Mouse (Mus musculus) cerebellum, postnatal 10 days (tissue): ENCODE measurements around the gene Dmbt1.
A peak's percentile ranks its signal among the peaks of the same experiment; 100 is the strongest.
"Not testable (repeated sequence)": the region's sequence is repeated elsewhere in the genome, so short reads cannot be mapped to it uniquely, and the experiment has no call there.

ENCODE experiments used
- DNase-seq, 2 experiments: peaks; one replicate each; pipeline ENCODE4 v3.0.0; 2021; ENCODE audit warnings: mixed read lengths in 2 of 2

Dmbt1 gene

DNA sequence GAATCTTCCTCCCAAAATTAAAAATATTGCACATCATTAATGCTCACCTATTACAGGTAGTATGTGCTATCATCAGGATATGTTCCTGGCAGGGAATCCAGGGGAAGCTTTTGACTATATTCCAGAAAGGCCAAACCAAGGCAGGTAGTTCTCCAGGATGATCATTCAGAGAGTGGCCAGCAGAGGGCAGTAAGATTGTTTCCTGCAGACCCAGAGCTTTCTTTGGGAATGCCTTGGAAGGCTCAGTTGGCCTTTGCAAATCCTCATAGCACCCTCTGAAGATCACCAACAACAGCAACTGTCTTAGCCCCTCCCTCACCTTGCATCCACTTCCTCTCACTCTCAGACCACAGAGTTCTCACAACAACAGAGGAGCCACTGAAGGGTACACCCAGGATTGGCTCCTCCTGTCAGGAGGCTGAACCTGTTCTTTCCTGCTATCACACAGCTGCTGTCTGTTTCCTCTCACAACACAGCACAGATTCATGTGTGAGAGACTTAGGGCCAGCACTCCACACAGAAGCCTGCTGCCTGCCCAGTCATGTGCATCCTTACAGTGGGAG, 23.0 kb downstream of the Dmbt1 start:
- DNase-seq, result peak; percentile 46

DNA sequence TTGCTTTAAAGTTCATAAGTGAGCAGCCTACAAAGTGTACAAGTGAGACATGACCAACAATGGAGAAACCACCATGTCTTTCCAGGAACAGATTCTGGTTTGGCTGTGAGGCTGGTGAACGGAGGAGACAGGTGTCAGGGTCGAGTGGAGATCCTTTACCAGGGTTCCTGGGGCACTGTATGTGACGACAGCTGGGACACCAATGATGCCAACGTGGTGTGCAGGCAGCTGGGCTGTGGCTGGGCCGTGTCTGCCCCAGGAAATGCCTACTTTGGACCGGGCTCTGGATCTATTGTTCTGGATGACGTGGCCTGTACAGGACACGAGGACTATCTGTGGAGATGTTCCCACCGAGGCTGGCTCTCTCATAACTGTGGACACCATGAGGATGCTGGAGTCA, 26.1 kb downstream of the Dmbt1 start:
- not testable (repeated sequence) for DNase-seq

DNA sequence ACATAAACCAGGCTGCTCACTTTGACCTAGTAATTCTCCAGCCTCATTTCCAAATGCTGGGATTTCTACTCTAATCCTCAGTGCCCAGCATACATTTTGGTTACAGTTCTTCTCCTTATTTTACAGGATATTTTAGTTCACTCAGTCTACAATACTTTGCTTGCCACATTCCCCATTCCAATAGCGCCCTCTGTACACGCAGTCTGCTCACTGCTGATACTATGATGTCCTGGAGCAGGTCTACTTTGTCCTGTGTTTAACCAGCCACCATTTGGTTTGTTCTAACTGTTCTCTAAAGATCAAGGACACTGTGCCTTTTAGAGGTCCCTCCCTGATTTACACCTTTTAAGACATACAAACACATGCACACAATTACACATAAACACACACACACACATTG, 28.0 kb downstream of the Dmbt1 start:
- peak; percentile 49 for DNase-seq

DNA sequence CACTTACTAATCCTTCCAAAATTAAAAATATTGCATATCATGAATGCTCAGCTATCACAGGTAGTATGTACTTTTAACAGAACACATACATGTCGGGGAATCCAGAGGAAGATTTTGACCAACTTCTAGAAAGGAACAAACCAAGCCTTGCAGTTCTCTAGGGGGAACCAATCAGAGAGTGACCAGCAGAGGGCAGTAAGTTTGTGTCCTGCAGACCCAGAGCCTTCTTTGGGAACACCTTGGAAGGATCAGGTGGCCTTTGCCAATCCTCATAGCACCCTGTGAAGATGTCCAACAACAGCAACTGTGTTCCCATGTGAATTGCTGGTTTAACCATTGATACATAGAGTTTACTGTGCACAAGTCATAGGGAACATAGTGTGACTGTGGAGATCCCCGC, 30.7 kb downstream of the Dmbt1 start:
- DNase-seq, result peak; percentile 43 to 55

DNA sequence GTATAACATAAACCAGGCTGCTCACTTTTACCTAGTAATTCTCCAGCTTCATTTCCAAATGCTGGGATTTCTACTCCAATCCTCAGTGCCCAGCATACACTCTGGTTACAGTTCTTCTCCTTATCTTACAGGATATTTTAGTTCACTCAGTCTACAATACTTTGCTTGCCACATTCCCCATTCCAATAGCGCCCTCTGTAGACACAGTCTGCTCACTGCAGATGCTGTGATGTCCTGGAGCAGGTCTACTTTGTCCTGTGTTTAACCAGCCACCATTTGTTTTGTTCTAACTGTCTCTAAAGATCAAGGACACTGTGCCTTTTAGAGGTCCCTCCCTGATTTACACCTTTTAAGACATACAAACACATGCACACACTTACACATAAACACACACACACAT, 36.3 kb downstream of the Dmbt1 start:
- DNase-seq, result peak; percentile 57 to 59

DNA sequence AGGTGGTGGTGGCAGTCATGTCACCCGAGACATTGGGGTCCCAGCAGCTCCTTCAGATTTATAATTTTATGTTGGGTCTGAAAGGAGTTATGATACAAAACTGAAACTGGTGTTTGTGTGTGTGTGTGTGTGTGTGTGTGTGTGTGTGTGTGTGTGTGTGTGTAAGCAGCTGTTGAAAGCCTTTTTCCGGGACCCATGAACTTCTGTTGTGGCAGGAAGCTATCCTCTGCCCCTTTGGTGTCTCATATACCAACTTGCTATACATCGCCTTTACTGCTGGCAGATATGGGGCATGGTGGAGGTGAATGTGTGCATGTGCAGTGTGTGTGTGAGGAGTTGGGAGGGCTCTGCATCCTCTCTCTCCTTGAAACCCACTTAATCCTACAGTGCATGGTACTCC, 41.6 kb downstream of the Dmbt1 start:
- not testable (repeated sequence) for DNase-seq

DNA sequence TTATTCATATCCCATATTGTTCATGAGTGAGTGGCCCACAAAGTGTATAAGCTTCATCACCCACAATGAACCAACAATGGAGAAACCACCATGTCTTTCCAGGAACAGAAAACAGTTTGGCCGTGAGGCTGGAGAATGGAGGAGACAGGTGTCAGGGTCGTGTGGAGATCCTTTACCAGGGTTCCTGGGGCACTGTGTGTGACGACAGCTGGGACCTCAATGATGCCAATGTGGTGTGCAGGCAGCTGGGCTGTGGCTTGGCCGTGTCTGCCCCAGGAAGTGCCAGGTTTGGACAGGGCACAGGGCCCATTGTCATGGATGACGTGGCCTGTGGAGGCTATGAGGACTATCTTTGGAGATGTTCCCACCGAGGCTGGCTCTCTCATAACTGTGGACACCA, 42.2 kb downstream of the Dmbt1 start:
- DNase-seq, result peak; percentile 12 to 20

DNA sequence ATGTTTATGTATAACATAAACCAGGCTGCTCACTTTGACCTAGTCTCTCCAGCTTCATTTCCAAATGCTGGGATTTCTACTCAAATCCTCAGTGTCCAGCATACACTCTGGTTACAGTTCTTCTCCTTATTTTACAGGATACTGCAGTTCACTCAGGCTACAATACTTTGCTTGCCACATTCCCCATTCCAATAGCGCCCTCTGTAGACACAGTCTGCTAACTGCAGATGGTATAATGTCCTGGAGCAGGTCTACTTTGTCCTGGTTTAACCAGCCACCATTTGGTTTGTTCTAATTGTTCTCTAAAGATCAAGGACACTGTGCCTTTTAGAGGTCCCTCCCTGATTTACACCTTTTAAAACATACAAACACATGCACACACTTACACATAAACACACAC, 44.1 kb downstream of the Dmbt1 start:
- DNase-seq, result peak; percentile 61 to 68

DNA sequence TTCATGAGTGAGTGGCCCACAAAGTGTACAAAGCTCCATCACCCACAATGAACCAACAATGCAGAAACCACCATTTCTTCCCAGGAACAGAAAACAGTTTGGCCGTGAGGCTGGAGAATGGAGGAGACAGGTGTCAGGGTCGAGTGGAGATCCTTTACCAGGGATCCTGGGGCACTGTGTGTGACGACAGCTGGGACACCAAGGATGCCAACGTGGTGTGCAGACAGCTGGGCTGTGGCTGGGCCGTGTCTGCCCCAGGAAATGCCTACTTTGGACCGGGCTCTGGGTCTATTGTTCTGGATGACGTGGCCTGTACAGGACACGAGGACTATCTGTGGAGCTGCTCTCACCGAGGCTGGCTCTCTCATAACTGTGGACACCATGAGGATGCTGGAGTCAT, 50.5 kb downstream of the Dmbt1 start:
- DNase-seq, result not testable (repeated sequence)

DNA sequence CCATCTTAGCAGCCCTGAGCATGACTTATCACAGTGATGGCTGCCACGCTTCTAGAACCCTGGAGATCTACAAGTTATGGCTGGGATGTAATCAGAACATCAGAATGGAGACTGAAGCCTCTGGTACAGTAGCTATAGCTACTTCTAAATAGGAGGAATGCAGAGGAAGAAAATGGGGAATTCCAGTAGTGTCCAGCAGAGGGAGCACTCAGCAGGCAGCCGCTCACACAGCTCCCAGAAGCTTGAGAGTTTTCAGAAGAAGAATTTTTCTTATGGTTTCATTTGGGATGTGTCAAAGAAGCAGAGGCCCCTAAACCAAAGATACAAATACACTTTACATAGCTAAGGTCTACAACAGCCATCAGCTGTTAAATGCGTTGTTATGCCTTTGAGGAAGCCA, 80.6 kb downstream of the Dmbt1 start:
- DNase-seq, result peak; percentile 83 to 87

DNA sequence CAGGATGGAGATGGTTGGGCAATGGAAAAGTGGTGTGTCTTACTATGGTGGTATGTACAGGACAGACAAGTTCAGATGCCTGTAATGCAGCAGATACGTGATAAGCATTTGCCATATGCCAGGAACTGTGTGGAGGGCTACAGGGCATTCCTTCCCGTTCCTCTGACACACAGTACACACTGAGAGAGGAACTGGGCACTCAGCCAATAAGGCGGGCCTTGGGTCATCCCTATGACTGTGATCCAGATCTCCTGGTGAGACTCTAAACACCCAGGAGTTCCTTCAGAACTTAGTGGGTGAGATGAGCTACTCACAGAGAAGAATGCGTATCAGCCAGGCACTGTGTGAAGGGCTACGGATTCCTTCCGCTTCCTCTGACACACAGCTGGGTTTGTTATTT, 81.8 kb downstream of the Dmbt1 start:
- DNase-seq, result peak; percentile 67 to 74

DNA sequence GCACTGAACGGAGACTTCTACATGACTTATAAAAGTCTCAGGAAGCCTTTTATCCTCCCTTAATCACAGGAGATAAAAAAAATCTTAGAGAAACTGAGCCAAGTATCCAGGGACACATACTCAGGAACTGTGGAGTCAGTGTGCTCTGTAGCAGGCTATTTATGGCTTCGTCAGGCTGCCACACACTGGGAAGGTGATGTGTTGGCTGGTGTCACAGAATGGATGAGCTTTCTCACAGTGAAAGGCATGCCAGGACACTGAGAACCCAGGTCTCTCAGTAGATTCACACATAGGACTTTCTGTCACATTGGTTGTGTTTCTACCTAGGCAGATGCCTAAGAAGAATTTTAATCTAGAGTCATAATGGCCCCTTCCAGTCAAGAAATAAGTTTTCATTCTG, 82.6 kb downstream of the Dmbt1 start:
- DNase-seq, result peak; percentile 42 to 54

DNA sequence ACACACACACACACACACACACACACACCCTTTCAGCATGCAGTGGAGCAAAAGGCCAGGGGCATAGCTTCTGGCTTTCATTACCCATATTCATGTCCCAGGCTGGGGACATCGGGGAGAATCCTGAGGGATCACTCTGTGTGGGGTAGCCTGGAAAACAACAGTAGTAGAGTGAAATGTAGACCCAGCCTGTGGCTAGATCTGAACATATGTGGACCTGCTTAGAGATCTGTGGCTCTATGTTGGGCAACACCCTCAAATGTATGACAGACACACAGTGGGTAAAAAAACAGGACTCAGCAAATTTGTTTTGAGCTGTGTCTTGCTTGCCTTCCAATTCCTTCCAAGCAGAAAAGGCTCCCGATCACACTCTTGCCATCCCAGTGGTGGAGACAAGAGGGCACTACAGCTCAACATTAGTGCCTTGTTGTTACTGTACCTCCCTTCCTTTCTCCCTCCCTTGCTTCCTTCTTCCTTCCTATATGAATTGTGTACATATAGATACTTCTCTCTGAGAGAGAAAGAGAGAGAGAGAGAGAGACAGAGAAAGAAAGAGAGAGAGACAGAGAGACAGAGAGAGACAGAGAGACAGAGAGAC, 90.5 kb downstream of the Dmbt1 start:
- peak; percentile 25 to 27 for DNase-seq

DNA sequence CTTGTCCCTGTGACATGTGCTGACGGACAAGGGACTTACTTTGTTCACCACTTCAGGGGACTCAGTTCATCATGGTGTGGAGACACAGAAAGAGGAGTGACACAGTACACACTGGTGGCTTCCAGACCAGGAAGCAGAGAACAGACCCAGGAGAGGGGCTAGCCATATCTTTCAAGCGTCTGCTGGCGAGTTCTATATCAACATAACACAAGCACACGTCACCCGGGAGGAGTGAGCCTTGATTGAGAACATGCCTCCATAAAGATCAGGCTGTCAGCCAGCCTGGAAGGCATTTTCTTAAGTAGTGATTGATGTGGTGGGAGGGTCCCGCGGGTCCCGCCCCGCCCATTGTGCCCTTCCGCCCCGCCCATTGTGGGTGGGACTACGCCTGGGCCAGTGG, 98.2 kb downstream of the Dmbt1 start:
- no peak for DNase-seq

DNA sequence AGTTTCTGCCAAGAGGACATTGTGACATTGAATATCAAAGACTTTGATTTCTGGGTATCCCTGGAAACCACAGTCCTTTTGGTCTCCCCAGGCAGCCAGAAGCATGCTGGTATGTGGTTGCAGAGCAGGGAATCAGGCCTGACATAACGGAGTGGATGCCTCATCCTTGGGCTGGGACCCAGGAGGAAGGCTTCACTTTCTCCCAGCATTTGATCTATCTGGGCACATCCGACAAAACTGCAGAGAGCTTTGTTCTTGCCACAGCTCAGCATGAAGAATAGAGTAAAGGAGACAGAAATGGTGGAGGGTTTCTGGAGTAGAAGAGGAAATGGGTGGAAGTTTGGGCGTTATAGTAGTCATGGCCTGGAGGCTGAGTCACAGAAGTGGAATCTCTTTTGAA, 101.3 kb downstream of the Dmbt1 start:
- DNase-seq, result no peak

DNA sequence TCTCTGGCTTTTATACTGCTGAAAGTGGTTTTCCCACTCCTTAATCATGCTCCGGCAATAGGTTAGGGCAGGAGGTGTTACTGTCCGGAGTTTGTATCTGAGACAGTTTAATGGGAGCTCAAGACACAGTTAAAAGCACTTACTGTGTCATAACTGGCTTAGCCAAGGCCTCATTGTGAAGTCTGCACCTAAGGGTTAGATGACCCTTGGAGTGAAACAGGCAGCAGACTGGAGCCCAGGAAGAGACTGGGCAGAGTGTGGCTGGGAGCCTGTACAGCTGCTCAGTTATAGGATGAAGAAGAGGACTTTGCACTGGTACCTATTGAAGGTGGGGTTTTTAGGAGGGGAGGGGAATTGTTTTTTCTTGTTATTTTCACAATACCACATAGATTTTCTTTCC, 114.4 kb downstream of the Dmbt1 start, which contains the start of gene 4933402N03Rik:
TSS of gene 4933402N03Rik (minus strand) at position 101 of the 400 bp plus-strand sequence.
- DNase-seq, result no peak

DNA sequence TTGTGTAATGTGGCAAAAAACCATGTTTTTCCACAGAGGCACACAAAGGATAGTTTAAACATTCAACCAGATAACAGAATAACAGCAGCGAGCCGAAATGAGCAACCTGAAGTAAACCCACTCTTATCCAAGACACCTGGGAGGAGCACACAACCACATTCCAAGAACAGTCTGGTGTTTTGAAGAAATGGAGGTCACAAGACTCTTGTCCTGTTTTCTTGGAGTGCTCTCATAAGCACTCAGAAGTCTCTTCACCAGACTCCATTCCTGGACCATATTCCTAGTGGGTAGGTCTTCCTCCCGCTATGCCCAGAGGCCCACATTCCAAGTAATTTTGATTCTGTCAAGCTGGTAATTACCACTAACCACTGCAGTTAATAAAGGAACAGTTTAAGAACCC, 118.3 kb downstream of the Dmbt1 start:
- no peak for DNase-seq

DNA sequence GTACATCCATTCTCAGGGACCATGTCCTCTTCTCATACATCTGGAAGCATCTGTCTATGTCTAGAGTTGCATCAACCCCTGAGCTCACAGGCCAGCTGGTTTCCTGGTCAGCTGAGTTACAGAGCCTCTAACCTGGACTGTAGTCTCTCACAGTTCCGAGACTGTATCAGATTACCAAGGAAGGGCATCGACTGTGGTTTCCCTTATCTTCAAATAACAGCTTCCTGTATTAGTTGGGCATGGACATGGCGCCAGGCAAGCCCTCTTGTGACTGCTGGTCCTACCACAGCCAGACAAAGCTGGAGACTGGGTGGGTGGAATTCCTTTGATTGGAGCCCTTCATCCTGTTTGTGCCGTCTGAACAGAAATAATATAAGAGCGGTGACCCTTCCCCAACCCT, 121.2 kb downstream of the Dmbt1 start:
- DNase-seq, result no peak

DNA sequence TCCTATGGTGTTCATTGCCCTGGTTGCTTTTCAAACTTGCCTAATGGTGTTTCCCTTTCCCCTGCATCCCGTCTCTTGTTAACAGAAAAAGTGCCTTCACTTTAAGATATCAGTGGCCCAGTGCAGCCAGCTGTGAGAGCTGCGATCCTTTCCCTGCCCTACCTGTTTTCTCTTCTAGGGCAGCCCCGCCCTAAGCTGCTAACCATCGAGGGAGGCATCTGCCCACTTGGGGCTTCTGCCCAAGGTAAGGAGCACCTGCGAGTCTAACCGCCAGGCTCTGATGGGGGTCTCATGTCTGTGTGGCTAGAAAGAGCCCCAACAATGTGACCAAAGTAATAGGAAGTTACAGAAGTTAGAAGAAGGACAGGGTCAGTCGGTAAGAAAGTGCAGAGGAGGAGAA, 130.4 kb downstream of the Dmbt1 start:
- DNase-seq, result no peak

DNA sequence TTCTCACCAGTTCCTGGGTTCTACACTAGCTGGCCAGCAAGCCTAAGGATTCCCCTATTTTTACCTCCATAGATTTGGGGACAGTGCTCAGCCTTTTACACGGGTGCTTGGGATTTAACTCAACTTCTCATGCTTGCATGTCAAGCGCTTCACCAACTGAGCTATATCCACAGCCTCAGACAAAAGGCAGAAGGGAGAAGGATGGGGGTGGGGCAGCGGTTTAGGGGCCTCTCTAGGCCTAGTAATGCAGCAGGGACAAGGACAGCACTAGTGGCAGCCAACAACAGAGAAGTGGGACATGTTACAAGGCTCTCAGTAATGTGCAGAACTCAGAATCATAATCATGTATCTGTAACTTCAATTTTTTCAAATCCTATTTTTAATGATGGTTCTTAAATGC, 135.9 kb downstream of the Dmbt1 start:
- no peak for DNase-seq

DNA sequence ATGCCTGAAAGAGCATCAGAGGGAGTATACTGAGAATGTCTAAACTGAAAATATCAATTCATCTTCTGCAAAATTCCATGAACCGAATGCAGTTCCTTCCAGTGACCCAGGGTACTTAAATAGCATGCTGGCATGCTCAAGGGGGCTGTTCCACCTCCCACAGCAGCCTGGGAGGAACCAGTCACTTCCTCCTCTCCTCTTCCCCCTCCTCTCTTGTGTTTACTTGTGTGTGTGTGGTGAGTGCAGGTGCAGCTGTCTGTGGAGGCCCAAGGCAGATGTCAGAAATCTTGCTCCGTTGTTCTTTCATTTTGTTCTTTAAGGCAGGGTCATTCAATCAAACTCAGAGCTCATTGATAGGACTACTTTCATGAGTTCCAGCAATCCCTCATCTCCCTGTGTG, 137.2 kb downstream of the Dmbt1 start:
- no peak for DNase-seq
